Mouse (Mus musculus) heart, postnatal 4 days (tissue): ENCODE results near the gene Ceacam16. TPM values are rescaled to one million over a fixed set of nuclear protein-coding genes. Genes with fewer than 3 reads are reported as not detected.

ENCODE experiments used
- DNase-seq: peaks from one replicate; pipeline ENCODE4 v3.0.0; 2021
- total RNA-seq, 2 experiments: library from RNA; stranded (reverse); gene quantifications; 2 replicates each; pipeline ENCODE4 v1.2.3; 2021

Ceacam16 gene
- total RNA-seq, 2 experiments from 2014 or later, result 0.38 TPM; not detected in 1

DNA sequence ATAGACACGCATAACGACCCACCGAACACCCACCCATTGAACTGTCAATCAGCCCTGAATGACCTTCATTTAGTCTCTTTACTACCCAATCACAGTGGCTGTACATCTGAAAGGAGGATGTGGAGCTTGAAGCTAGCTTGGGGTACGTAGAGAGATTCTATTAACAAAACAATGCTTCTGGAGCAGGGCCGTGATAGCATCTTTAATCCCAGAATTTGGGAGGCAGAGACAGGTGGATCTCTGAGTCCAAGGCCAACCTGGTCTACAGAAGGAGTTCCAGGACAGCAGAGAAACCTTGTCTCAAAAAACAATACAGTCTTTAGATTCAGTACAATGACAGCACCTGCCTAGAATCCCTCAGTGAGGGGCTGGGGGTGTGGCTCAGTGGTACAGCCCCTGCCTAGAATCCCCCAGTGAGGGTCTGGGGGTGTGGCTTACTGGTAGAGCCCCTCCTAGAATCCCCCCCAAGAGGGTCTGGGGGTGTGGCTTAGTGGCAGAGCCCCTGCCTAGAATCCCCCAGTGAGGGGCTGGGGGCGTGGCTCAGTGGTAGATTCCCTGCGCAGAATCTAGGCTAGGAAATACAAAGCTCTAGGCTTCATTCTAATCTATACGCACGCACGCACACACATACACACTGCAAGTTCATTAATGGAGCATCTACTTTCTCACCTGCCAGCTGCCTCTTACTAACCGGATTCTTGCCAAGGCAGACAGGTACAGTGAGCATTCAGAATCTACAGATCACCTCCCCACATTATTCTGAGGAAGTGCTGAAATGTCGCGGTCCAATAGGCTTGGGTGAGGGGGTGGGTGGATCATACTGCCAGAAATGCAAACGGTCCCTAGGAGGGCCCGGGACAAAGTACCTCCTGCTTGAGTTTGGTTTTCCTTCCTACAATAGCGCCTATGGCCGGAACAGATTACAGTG is 45.5 kb downstream of the Ceacam16 start:
- no peak for DNase-seq

DNA sequence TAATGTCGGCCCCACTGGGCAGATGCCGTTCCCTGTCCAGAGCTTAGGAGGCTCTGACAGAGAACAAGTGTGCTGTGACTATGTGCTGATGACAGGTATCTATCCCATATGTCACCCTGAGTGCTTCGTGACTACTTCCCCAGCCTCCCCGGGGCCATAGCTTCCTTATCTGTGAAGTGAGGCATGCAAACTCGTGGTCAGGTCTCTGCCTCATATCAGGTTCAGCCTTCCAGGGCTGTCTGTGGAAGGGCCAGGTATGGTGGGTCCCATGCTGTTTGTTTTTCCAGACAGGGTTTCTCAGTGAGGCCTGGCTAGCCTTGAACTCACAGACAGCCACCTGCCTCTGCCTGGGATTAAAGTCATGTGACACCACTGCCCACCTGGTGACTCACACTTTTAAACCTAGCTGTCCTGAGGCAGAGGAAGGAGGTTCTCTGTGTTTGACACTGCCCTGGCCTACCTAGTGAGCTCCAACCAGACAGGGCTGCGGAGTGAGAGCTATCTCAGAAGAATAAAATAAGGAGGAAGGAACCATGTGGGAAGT is 47.4 kb downstream of the Ceacam16 start:
- DNase-seq, result no peak

DNA sequence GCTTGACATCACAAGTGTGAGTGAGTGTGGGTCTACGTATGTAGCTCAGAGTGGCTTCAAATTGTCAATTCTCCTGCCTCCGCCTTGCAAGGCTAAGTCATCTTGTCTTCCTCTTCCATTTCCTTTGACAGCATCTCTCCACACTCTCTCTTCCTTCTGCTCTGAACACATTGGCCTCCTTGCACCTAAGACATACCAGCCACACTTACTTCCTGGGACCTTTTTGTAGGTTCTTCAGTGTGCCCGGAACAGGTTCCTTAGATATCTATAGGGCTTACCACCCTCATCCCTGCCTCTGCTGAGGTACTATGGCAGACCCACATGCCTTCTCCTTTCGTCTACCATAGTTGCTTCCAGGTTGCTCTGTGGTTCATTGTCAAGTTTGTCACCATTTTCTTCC is 47.9 kb downstream of the Ceacam16 start:
- no peak for DNase-seq

DNA sequence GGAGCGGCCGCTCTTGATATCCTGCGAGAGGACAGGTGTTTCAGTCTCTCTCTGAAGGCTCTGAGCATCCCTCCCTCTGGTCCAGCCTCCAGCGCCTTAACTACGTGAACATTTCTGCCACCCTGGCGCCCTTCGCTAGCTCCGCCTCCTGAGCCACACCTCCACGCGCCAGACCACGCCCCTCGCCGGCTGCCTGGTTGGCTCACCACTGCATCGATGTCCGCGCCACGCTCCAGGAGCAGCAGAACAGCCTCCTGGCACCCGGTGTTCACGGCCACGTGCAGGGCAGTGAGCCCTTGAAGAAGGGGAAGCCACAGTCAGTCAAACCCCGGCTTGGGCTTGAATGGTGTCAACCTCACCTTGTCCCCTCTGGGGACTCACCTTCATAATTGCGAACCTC is 50.0 kb downstream of the Ceacam16 start:
- DNase-seq, result peak; percentile 66

DNA sequence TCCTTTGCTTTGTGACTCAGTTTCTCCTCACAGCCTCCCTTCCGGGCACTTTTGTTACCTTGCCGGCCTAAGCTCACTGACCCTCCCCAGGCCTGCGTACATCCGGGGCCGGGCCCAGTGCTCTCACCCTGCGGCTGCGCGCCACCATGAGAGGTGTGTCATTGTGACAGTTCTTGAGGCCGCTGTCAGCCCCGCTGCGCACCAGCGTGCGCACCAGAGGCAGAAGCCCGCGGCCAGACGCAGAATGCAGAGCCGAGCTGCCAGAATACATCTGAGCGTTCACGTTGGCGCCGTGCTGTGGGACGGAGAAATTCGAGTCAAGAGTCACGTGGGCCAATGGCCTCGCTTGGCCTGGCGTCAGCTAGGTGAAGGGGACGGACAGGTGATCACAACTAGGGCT is 51.7 kb downstream of the Ceacam16 start:
- peak; percentile 57 for DNase-seq

DNA sequence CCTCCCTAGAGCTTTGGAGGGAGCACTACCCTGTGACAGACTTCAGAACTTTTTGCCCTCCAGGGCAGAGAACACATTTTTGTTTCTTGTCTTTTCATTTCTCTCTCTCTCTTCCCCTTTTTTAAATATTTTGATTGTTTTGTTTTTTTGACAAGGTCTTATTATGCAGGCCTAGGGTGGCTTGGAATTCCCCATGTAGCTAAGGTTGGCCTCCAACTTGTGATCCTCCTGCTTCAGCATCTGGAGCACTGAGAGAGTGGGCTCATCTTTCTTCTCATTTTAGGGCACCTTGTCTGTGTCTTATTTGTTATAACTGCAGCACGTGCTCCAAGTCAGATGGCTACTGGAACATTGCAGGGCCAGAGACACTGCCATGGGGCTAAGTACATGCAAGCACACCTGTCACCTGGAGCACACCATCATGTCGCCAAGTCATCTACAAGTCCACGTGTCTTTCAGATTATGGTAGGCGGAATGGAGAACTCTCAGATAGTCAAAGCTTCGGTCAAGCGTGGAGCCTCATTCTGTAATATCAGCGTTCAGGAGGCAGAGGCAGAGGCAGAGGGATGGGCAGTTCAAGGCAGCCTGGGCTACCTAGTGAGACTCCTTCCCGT is 54.6 kb downstream of the Ceacam16 start:
- DNase-seq, result no peak

DNA sequence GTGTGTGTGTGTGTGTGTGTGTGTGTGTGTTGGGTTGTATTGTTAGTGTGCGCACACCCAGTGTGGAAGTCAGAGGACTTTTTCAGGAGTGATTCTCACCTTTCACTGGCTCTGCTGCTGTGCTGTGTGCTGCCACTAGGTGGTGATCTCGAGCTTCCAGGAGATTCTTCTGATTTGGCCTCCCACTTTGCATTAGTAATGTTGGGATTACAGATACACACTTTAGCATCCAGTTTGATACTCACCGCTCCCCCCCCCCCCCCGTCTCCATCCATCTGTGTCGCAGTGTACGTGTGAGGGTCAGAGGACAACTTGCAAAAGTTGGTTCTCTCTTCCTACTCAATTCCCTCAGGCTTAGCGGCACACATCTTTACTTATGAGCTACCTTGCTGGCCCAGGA is 58.1 kb downstream of the Ceacam16 start:
- DNase-seq, result peak; percentile 87

Other genes starting within 250 kb of the Ceacam16 start
- 1 to 10 TPM; 8.1 to 9.1 TPM for gene Relb, start 231.9 kb downstream of the Ceacam16 start, total RNA-seq
- gene Clptm1, start 196.3 kb downstream of the Ceacam16 start, total RNA-seq, result 10 to 100 TPM; 98.0 to 99.1 TPM
- under 1 TPM in 1 of 2 experiments, not detected in 1; 0.52 TPM for gene Apoc2, start 183.4 kb downstream of the Ceacam16 start, total RNA-seq
- gene Gm44805, start 179.9 kb downstream of the Ceacam16 start, total RNA-seq, result not detected
- gene Apoc4, start 179.8 kb downstream of the Ceacam16 start, total RNA-seq, result not detected
- gene Apoc1, start 168.6 kb downstream of the Ceacam16 start, total RNA-seq, result 1 to 10 TPM; 1.9 to 3.0 TPM
- 100 to 1,000 TPM; 198 to 213 TPM for gene Apoe, start 162.1 kb downstream of the Ceacam16 start, total RNA-seq
- 100 to 1,000 TPM; 147 to 153 TPM for gene Tomm40, start 145.9 kb downstream of the Ceacam16 start, total RNA-seq
- gene Nectin2, start 110.8 kb downstream of the Ceacam16 start, total RNA-seq, result 10 to 100 TPM; 41.7 to 45.4 TPM
- gene Bcam, start 90.3 kb downstream of the Ceacam16 start, total RNA-seq, result 100 to 1,000 TPM; 263 to 285 TPM
- not detected for gene Cblc, start 64.5 kb downstream of the Ceacam16 start, total RNA-seq
- 1 to 10 TPM; 4.0 TPM for gene Bcl3, start 38.5 kb downstream of the Ceacam16 start, total RNA-seq
- gene Gm19345, start 9.3 kb downstream of the Ceacam16 start, total RNA-seq, result not detected
- gene Ceacam19, start 26.7 kb upstream of the Ceacam16 start, total RNA-seq, result not detected
- gene Pvr, start 59.9 kb upstream of the Ceacam16 start, total RNA-seq, result 10 to 100 TPM; 25.7 to 28.3 TPM
- 1 to 10 TPM; 2.2 to 2.6 TPM for gene Igsf23, start 89.5 kb upstream of the Ceacam16 start, total RNA-seq
- not detected for gene Ceacam20, start 104.1 kb upstream of the Ceacam16 start, total RNA-seq
- gene Nlrp9b, start 130.2 kb upstream of the Ceacam16 start, total RNA-seq, result not detected
- not detected for gene Vmn1r91, start 238.4 kb upstream of the Ceacam16 start, total RNA-seq